Mouse (Mus musculus) kidney, adult 2 months (tissue): ENCODE data around the gene Camk2g.

Experiments
- CTCF ChIP-seq: fragments of 200-500 bp; conservative IDR thresholded peaks from 2 replicates; pipeline ENCODE4 v1.5.1; 2011; ENCODE audit warnings: low read depth, mild to moderate bottlenecking, control low read depth, low read length, moderate library complexity, mixed read lengths; ENCODE audit not compliant: insufficient read depth, insufficient read length
- POLR2A ChIP-seq: fragments of 200-500 bp; IDR thresholded peaks from one replicate; pipeline ENCODE4 v1.6.1; 2011; ENCODE audit warnings: low read depth, low read length, control low read depth

GRCm38 (mm10) chr14:20721371-20721770 is 72.5 kb downstream of the Camk2g start:
- TF ChIP-seq POLR2A = no peak
- TF ChIP-seq CTCF = no peak
